Mouse (Mus musculus): ENCODE data around the gene Isca1. TPM values are rescaled to one million over a fixed set of nuclear protein-coding genes. Genes with fewer than 3 reads are reported as not detected.
"Not testable (repeated sequence)": the region's sequence is repeated elsewhere in the genome, so short reads cannot be mapped to it uniquely, and the experiment has no call there.

Gene Isca1
- total RNA-seq, 2 experiments from 2014 or later: 185 to 198 TPM

DNA sequence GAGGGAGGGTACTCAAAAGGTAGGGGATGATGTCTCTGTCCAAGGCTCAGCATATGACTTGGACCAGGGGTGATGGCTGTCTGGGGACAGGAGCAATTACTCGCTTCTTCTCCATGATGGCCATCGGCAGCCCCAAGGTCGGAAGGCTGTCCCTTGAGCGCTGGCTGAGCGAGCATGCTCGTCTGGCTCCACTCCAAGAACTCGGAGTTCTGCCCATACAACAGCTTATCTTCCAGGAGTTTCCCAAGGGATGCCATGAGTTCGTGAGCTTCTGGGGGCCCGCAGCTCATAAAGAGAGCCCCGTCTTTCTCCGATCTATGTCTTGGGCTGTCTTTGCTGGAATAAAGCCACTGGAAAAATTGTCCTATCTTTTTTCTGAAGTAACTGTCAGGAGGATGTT, 28.5 kb downstream of the Isca1 start:
- TF ChIP-seq CTCF (IDR thresholded peaks at IDR 0.05): no peak
- no peak overlapping the region for H3K27ac ChIP-seq
- intact Hi-C loops (cut with DNase I): no loop called here
- no peak overlapping the region for H3K4me3 ChIP-seq
- peak; percentile 55 for DNase-seq

GRCm38 (mm10) chr13:59739397-59739796, 30.2 kb downstream of the Isca1 start:
- DNase-seq: no peak
- Histone ChIP-seq H3K27ac (no peak overlapping the region), H3K4me3 (no peak overlapping the region)
- no peak for TF ChIP-seq CTCF (IDR thresholded peaks at IDR 0.05)
- intact Hi-C loops (cut with DNase I): no loop called here

- intact Hi-C loops (cut with DNase I): no loop called here
These were observed 31.2 kb downstream of the Isca1 start for GRCm38 (mm10) chr13:59738455-59738854.

GRCm38 (mm10) chr13:59735190-59735589, 34.4 kb downstream of the Isca1 start:
- intact Hi-C loops (cut with DNase I): no loop called here
- H3K4me3 ChIP-seq: no peak overlapping the region
- no peak for TF ChIP-seq CTCF (IDR thresholded peaks at IDR 0.05)
- H3K27ac ChIP-seq: no peak overlapping the region
- DNase-seq: no peak

More at GRCm38 (mm10) chr13:59738455-59738854, 31.2 kb downstream of the Isca1 start:
- TF ChIP-seq CTCF (IDR thresholded peaks at IDR 0.05): no peak
- DNase-seq: no peak
- Histone ChIP-seq H3K27ac (no peak overlapping the region), H3K4me3 (no peak overlapping the region)

DNA sequence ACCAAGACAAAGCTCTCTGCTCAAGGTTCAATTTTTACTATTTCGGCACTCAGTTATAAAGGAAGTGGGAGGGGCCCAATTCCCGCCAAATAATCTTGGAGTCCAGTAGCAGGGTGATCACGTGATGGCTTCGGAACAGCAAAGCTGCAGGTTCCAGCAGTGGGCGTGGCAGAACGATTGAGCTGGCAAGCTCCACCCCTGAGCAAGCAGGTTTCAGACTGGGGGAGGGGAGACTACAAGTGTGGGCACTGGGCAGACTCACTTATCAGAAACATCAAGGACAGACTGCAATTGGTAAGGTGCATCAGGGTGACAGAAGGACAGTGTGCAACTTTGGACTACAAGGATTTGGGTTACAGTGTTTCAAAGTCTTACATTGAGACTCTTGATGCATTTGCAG, 35.3 kb downstream of the Isca1 start:
- intact Hi-C loops (cut with DNase I); H3K27ac ChIP-seq; DNase-seq; H3K4me3 ChIP-seq: not testable (repeated sequence)

DNA sequence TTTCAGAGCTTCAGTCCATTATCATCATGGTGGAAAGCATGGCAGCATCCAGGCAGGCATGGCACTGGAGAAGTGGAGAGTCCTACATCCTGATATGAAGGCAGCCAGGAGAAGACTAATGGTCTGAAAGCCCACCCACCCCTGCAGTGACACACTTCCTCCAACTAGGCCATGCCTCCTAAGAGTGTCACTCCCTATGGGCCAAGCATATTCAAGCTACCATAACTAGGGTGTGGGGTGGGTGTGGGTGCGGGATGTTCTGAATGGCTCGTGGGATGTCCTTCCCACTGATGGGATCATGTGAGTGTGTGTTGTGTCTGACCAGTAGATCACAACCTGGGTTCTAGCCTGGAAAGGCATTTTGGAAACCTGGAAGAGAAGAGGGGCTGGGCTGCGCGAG, 35.7 kb downstream of the Isca1 start:
- no peak for DNase-seq
- Histone ChIP-seq H3K27ac (no peak overlapping the region), H3K4me3 (no peak overlapping the region)
- intact Hi-C loops (cut with DNase I): no loop called here
- TF ChIP-seq CTCF (IDR thresholded peaks at IDR 0.05): no peak

GRCm38 (mm10) chr13:59731652-59732051, 38.0 kb downstream of the Isca1 start, which contains the start of gene Spata31d1d:
Gene Spata31d1d (minus strand): TSS chr13:59731752.
- no peak within 1 kb of the TSS for H3K4me3 ChIP-seq
- intact Hi-C loops (cut with DNase I): no loop called here
- no peak for DNase-seq
- no peak within 1 kb of the TSS for H3K27ac ChIP-seq
- no peak for TF ChIP-seq CTCF (IDR thresholded peaks at IDR 0.05)

- no peak overlapping the region for H3K4me3 ChIP-seq
- DNase-seq: peak; percentile 83
- H3K27ac ChIP-seq: no peak overlapping the region
- intact Hi-C loops (cut with DNase I): loop anchor here (1.0 to 5.0 kb wide), 4 partner anchors 96 to 213 kb away; partner anchors contain the start of genes Agtpbp1 and Naa35
- TF ChIP-seq CTCF (IDR thresholded peaks at IDR 0.05): no peak; the same call in none of the 2 replicates
These were observed 41.1 kb downstream of the Isca1 start for GRCm38 (mm10) chr13:59728378-59729093.

GRCm38 (mm10) chr13:59726139-59726867, 43.3 kb downstream of the Isca1 start:
- intact Hi-C loops (cut with DNase I): loop anchor here (5.0 kb wide), 3 partner anchors 94 to 194 kb away; partner anchors contain the start of genes Agtpbp1 and Naa35

GRCm38 (mm10) chr13:59722089-59722488, 47.5 kb downstream of the Isca1 start:
- DNase-seq; H3K27ac ChIP-seq; H3K4me3 ChIP-seq; intact Hi-C loops (cut with DNase I): not testable (repeated sequence)

More at GRCm38 (mm10) chr13:59726139-59726867, 43.3 kb downstream of the Isca1 start:
- Histone ChIP-seq H3K4me3 (peak overlapping the region; percentile 23), H3K27ac (no peak overlapping the region)
- DNase-seq: no peak
- no peak for TF ChIP-seq CTCF (IDR thresholded peaks at IDR 0.05)

DNA sequence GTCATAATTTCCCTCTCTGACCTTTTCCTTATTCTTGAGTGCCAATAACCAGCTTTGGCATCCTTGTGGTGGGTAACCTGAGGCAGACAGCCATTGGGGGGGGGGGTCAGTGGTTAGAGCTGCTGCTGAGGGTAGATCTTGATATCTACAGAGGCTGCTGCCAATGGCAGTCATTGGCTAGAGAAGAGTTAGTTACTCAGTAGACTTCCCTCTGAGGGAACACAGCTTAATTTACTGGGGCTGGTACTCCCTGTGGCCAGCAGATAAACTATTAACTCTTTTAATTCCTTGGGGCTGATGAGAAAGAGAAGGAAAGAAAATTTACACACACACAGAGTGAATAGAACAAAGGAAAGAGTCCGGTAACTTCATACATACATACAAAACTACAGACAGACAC, 50.1 kb downstream of the Isca1 start:
- Histone ChIP-seq H3K27ac (peak overlapping the region; percentile 38), H3K4me3 (no peak overlapping the region)
- no peak for DNase-seq
- intact Hi-C loops (cut with DNase I): no loop called here
- TF ChIP-seq CTCF (IDR thresholded peaks at IDR 0.05): no peak

DNA sequence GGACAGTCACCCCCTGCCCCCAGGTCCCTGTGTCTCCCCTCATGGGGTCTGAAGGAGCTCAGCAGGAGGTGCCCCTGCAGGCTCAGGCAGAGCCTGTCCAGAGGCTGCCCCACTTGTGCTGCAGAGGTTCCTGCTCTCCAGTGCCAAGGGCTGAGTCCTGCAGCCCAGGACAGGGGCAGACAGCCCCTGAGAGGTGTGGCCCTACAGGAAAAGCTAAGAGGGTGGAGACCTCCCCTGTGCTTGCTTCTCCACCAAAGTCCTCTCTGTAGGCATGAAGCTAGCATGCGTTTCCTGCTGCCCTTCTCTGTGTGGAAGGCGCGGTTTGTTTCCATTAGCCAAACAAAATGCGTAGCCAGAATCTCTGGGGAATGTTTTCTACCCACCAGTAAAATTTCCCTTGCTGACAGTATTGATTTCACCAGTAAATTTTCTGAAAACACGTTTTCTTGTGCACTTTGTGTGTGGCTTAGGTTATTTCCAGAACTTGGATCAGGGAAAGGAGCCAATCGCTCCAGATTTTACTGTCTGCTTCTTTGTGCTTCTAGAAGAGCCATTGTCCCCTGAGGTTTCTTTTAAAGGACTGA, 50.7 kb downstream of the Isca1 start:
- intact Hi-C loops (cut with DNase I); DNase-seq: not testable (repeated sequence)
- peak overlapping the region; percentile 38 for H3K27ac ChIP-seq
- H3K4me3 ChIP-seq: 0 out of 2 replicates have a peak overlapping the region, but pooled peaks have one; percentile 32

- no peak overlapping the region for H3K27ac ChIP-seq
- no peak for DNase-seq
- intact Hi-C loops (cut with DNase I): no loop called here
- no peak overlapping the region for H3K4me3 ChIP-seq
- TF ChIP-seq CTCF (IDR thresholded peaks at IDR 0.05): no peak
These were observed 55.9 kb downstream of the Isca1 start for GRCm38 (mm10) chr13:59713710-59714109.

DNA sequence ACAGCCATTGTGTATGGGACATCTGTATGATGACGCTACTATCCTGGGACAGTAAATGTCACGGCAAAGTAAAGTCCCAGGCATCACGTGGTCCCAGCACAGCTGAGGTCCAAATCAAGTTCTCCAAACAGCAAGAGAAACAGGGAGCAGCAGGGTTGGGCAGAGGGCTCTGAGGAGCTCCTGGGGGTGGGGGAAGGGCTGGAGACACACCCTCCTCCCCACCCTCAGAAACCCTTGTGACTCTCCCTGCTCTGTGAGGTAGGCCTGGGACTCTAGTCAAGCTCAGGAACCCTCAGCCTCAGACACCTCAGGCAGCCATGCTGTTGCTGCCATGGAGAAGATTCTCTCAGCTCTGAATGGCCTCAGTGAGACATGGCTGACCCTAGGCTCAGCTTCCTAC, 57.6 kb downstream of the Isca1 start, which contains the start of gene Spata31d1b:
TSS of gene Spata31d1b (plus strand) at position 301 of the 400 bp plus-strand sequence.
- H3K27ac ChIP-seq; intact Hi-C loops (cut with DNase I); DNase-seq; H3K4me3 ChIP-seq: not testable (repeated sequence)

All from gastrocnemius, adult 2 months (tissue).